In genomic region chr6:144523479-144523878, GRCm38 (mm10) we compare ENCODE assay signal across 24 mouse cellular contexts.
DNase-seq lines count a peak whose midpoint lies in the region; ATAC-seq and TF ChIP-seq lines count a peak whose summit lies in the region.
"Had no signal": no experiment of that assay in that cellular context is flagged by ENCODE, and none has a peak within 500 bp of the region (broad histone marks: within the 10 kb centered on the region; RNA-seq: fewer than 3 reads in every experiment).

No protein-coding gene starts in this region.

- no peaks in the 10 kb centered on the region for H3K36me3 ChIP-seq in heart, embryonic 13.5 days
- H3K36me3 ChIP-seq in forebrain, embryonic 14.5 days (ENCODE audit: control insufficient read depth, insufficient read depth, low read length): no peaks in the 10 kb centered on the region
- H3K36me3 ChIP-seq in midbrain, embryonic 16.5 days (ENCODE audit: control insufficient read depth, insufficient read depth, low read length): no peaks in the 10 kb centered on the region
- no peaks in the 10 kb centered on the region for H3K36me3 ChIP-seq in hindbrain, postnatal 0 days (ENCODE audit: insufficient read depth, low read length)
- H3K36me3 ChIP-seq: intestine, embryonic 15.5 days had no signal

- no peak overlapping the region for H3K4me3 ChIP-seq in heart, embryonic 13.5 days
- H3K4me3 ChIP-seq in forebrain, embryonic 14.5 days (ENCODE audit: low read depth, low read length): no peak overlapping the region
- H3K4me3 ChIP-seq in midbrain, embryonic 16.5 days (ENCODE audit: low read depth, low read length): no peak overlapping the region
- H3K4me3 ChIP-seq in hindbrain, postnatal 0 days (ENCODE audit: low read length): no peak overlapping the region
- H3K4me3 ChIP-seq: erythroblast, embryonic 14.5 days; intestine, embryonic 15.5 days; megakaryocyte, embryonic 14.5 days had no signal

- H3K27me3 ChIP-seq in heart, embryonic 13.5 days (replicated peaks): no peaks in the 10 kb centered on the region
- H3K27me3 ChIP-seq in forebrain, embryonic 14.5 days (replicated peaks; ENCODE audit: control insufficient read depth, insufficient read depth, low read length): no peaks in the 10 kb centered on the region
- no peaks in the 10 kb centered on the region for H3K27me3 ChIP-seq in midbrain, embryonic 16.5 days (ENCODE audit: control insufficient read depth, insufficient read depth, low read depth, low read length)
- no peaks in the 10 kb centered on the region for H3K27me3 ChIP-seq in hindbrain, postnatal 0 days (ENCODE audit: insufficient read depth, low read length)
- H3K27me3 ChIP-seq: intestine, embryonic 15.5 days; megakaryocyte, embryonic 14.5 days had no signal

- H3K4me1 ChIP-seq in heart, embryonic 13.5 days: no peaks in the 10 kb centered on the region
- no peaks in the 10 kb centered on the region for H3K4me1 ChIP-seq in forebrain, embryonic 14.5 days (ENCODE audit: control insufficient read depth, insufficient read depth, low read length)
- H3K4me1 ChIP-seq in midbrain, embryonic 16.5 days (ENCODE audit: control insufficient read depth, insufficient read depth, low read length): no peaks in the 10 kb centered on the region; the same call in 1 of the 2 replicates
- H3K4me1 ChIP-seq in hindbrain, postnatal 0 days (ENCODE audit: insufficient read depth, low read length): no peaks in the 10 kb centered on the region
- H3K4me1 ChIP-seq: intestine, embryonic 15.5 days; megakaryocyte, embryonic 14.5 days had no signal

- H3K27ac ChIP-seq in heart, embryonic 13.5 days (replicated peaks): no peak overlapping the region
- no peak overlapping the region; the same call in 1 of the 2 replicates for H3K27ac ChIP-seq in forebrain, embryonic 14.5 days (ENCODE audit: low read depth, low read length)
- H3K27ac ChIP-seq in midbrain, embryonic 16.5 days (ENCODE audit: low read length): no peak overlapping the region
- H3K27ac ChIP-seq in hindbrain, postnatal 0 days: no peak overlapping the region
- H3K27ac ChIP-seq: hindbrain, embryonic 14.5 days; intestine, embryonic 15.5 days had no signal

- no peaks in the 10 kb centered on the region for H3K9me3 ChIP-seq in heart, embryonic 13.5 days
- no peaks in the 10 kb centered on the region for H3K9me3 ChIP-seq in forebrain, embryonic 14.5 days (replicated peaks; ENCODE audit: control insufficient read depth, low read length)
- no peaks in the 10 kb centered on the region for H3K9me3 ChIP-seq in midbrain, embryonic 16.5 days (replicated peaks; ENCODE audit: control insufficient read depth, low read length, poor library complexity, severe bottlenecking)
- no peaks in the 10 kb centered on the region for H3K9me3 ChIP-seq in hindbrain, postnatal 0 days (ENCODE audit: low read length)
- H3K9me3 ChIP-seq: intestine, embryonic 15.5 days had no signal

- H3K4me2 ChIP-seq in heart, embryonic 13.5 days: peak overlapping the region; percentile 18; the same call in 1 of the 2 replicates
- no peak overlapping the region; the same call in 1 of the 2 replicates for H3K4me2 ChIP-seq in forebrain, embryonic 14.5 days (ENCODE audit: low read length)
- H3K4me2 ChIP-seq in midbrain, embryonic 16.5 days (ENCODE audit: low read length): no peak overlapping the region
- H3K4me2 ChIP-seq in hindbrain, postnatal 0 days (ENCODE audit: low read depth, low read length): no peak overlapping the region
- H3K4me2 ChIP-seq: hindbrain, embryonic 14.5 days; intestine, embryonic 15.5 days; liver, embryonic 11.5 days had no signal

- 47% methylated on average over 11 of the region's 11 CpGs for WGBS in heart, embryonic 13.5 days
- 55% methylated on average over 11 of the region's 11 CpGs for WGBS in forebrain, embryonic 14.5 days
- WGBS in midbrain, embryonic 16.5 days: 60% methylated on average over 11 of the region's 11 CpGs
- WGBS in hindbrain, postnatal 0 days: 56% methylated on average over 11 of the region's 11 CpGs

- no peak for TF ChIP-seq CTCF in hindbrain, postnatal 0 days (IDR thresholded peaks at IDR 0.05; ENCODE audit: low read depth)

- no peak overlapping the region for H3K9ac ChIP-seq in heart, embryonic 13.5 days
- no peak overlapping the region for H3K9ac ChIP-seq in forebrain, embryonic 14.5 days (ENCODE audit: low read length)
- no peak overlapping the region for H3K9ac ChIP-seq in midbrain, embryonic 16.5 days (ENCODE audit: low read depth, low read length)
- H3K9ac ChIP-seq in hindbrain, postnatal 0 days (replicated peaks; ENCODE audit: low read length): no peak overlapping the region
- H3K9ac ChIP-seq: hindbrain, embryonic 14.5 days; intestine, embryonic 15.5 days had no signal

- no peak for ATAC-seq in heart, embryonic 13.5 days (ENCODE audit: extremely low read depth, insufficient number of reproducible peaks, low FRiP score, low TSS enrichment)
- peak; percentile 72 for ATAC-seq in forebrain, embryonic 14.5 days
- ATAC-seq in midbrain, embryonic 16.5 days: 0 out of 2 replicates have a peak, but pooled peaks have one; percentile 51
- ATAC-seq in hindbrain, postnatal 0 days: no peak
- ATAC-seq: intestine, embryonic 15.5 days had no signal

- peak; percentile 17 for DNase-seq in embryo, embryonic 11 days
- no peak for DNase-seq in embryo, embryonic 9.5 days (ENCODE audit: extremely low spot score)
- DNase-seq in heart, adult 9 months (ENCODE audit: low spot score in 2 of 2): no peak
- peak; percentile 51 for DNase-seq in forebrain, embryonic 14.5 days (ENCODE audit: low spot score)
- no peak for DNase-seq in hindbrain, postnatal 0 days (ENCODE audit: low spot score)
- no peak for DNase-seq in layer of hippocampus, adult 11-12 months (ENCODE audit: low spot score)
- DNase-seq: adrenal gland, postnatal 25 days; cerebellum, adult 18-20 months; cerebellum, postnatal 36 days; gastrocnemius, postnatal 10 days; heart, postnatal 36 days; kidney, postnatal 36 days; layer of hippocampus, adult 9-11 months; lung, adult 18-20 months; lung, postnatal 14 days; right cerebral cortex, postnatal 25 days; thymus, postnatal 36 days had no signal

Comparison
In these comparisons a context has a peak if more than half of its experiments do, and no peak if none do; other contexts are left out.
1. DNase-seq: peak in embryo, embryonic 11 days (single experiment) and forebrain, embryonic 14.5 days (single experiment); none in embryo, embryonic 9.5 days (single experiment), heart, adult 9 months (0 of 2), hindbrain, postnatal 0 days (single experiment) and layer of hippocampus, adult 11-12 months (single experiment).
2. ATAC-seq: peak in forebrain, embryonic 14.5 days (single experiment) and midbrain, embryonic 16.5 days (single experiment); none in heart, embryonic 13.5 days (single experiment) and hindbrain, postnatal 0 days (single experiment).